Mouse (Mus musculus) lung, adult 2 months (tissue): ENCODE data around the gene Gpam.

ENCODE experiments used
- CTCF ChIP-seq: fragments of 200-500 bp; IDR thresholded peaks from 2 replicates; pipeline ENCODE4 v1.5.1; 2011; ENCODE audit warnings: mild to moderate bottlenecking, low read length, control low read depth; ENCODE audit not compliant: insufficient read depth
- POLR2A ChIP-seq: fragments of 200-500 bp; IDR thresholded peaks from 2 replicates; pipeline ENCODE4 v1.6.1; 2011; ENCODE audit warnings: low read depth, mild to moderate bottlenecking, control low read depth, low read length, borderline replicate concordance; ENCODE audit errors: extremely low read depth

GRCm38 (mm10) chr19:55099184-55100160 is 27.6 kb downstream of the Gpam start:
- peak; percentile 93 for TF ChIP-seq POLR2A
- no peak for TF ChIP-seq CTCF
